Mouse (Mus musculus) E14TG2a.4 (cell line): ENCODE results near the gene Zfp764.

Experiments used
- CTCF ChIP-seq: conservative IDR thresholded peaks from 2 replicates; pipeline ENCODE4 v1.5.1; 2014; ENCODE audit warnings: low read length
- POU5F1 ChIP-seq: IDR thresholded peaks from 2 replicates; pipeline ENCODE4 v1.6.1; 2014; ENCODE audit warnings: low read length, borderline replicate concordance

- TF ChIP-seq CTCF (no peak), POU5F1 (no peak)
Observed at GRCm38 (mm10) chr7:127355796-127356195, 50.8 kb downstream of the Zfp764 start.
